Mouse (Mus musculus): ENCODE measurements around the gene Dyrk1b.

- no peak for TF ChIP-seq CTCF (conservative IDR thresholded peaks at IDR 0.05; ENCODE audit: low read length)
- no peak for TF ChIP-seq NANOG (IDR thresholded peaks at IDR 0.05; ENCODE audit: borderline replicate concordance, low read length)
Measured at GRCm38 (mm10) chr7:28169489-28170422, 9.5 kb upstream of the Dyrk1b start, which contains the start of gene Fbl.

Measured in E14TG2a.4 (cell line).